Comparison of ENCODE assay signal across 8 mouse cellular contexts in the genomic region with DNA sequence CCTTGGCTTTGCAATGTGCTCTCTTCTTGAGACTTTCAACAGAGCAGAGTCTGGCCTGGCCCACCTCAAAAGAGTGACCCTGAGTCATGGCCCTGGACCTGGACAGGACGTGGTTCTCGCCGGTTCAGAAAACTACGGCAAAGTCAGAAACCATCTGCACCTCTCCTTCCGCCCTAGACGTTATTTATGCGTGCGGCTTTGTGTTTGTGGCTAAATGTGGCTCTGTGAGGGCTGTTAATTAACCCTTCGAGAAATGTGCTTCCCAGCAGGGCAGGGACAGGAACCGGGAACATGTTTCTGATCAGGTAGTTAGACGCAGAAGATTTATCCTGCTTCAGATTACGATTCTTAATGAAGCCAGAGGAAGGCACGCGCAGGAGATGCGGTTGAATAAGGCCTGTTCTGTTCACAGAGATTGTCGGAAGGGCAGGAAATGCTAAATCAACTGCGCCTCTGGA.
DNase-seq lines count a peak whose midpoint lies in the region; ATAC-seq and TF ChIP-seq lines count a peak whose summit lies in the region.

No protein-coding gene starts in this region.

- no peak for TF ChIP-seq POLR2A in spleen, adult 2 months (IDR thresholded peaks at IDR 0.05; ENCODE audit: low read depth, low read length)

- no peak for TF ChIP-seq CTCF in spleen, adult 2 months (IDR thresholded peaks at IDR 0.05; ENCODE audit: extremely low read depth, insufficient read depth, insufficient read length, insufficient replicate concordance)

- 0 out of 2 replicates have a peak overlapping the region, but pooled peaks have one; percentile 6 for H3K4me3 ChIP-seq in spleen, adult 2 months (ENCODE audit: extremely low read depth, insufficient read depth, insufficient read length)

- H3K36me3 ChIP-seq in spleen, adult 2 months (ENCODE audit: control insufficient read depth, insufficient read depth, low read length) = no peaks in the 10 kb centered on the region

- peak; percentile 27; the same call in 1 of the 2 replicates for ATAC-seq in neutrophil, adult 5-6 weeks (ENCODE audit: extremely low read depth, insufficient number of reproducible peaks, low FRiP score, poor library complexity, severe bottlenecking)
- ATAC-seq in activated CD4-positive, CD25-positive, alpha-beta regulatory T cell, adult 4 months = no peak

- 10% methylated on average over 17 of the region's 17 CpGs for WGBS in spleen, adult 2 months

- peak in 1 of 2 experiments; percentile 37 for DNase-seq in spleen, adult 2 months (ENCODE audit: low read depth in 1 of 2, low spot score in 2 of 2)
- DNase-seq in spleen, postnatal 14 days (ENCODE audit: low spot score in 2 of 2) = no peak
- peak; percentile 98 for DNase-seq in heart, adult 11 months
- peak; percentile 66 for DNase-seq in kidney, postnatal 14 days
- no peak for DNase-seq in cerebellum, adult 9-11 months
- no peak for DNase-seq in adrenal gland, adult 18-20 months (ENCODE audit: low spot score in 2 of 2)

- H3K27ac ChIP-seq in spleen, adult 2 months (ENCODE audit: insufficient read depth, low read length) = peak overlapping the region; percentile 67

- no peaks in the 10 kb centered on the region for H3K27me3 ChIP-seq in spleen, adult 2 months (ENCODE audit: control insufficient read depth, insufficient read depth, low read length)

- peaks cover 17% of the 10 kb centered on the region; the same call in 1 of the 2 replicates for H3K4me1 ChIP-seq in spleen, adult 2 months (ENCODE audit: control insufficient read depth, insufficient read depth, insufficient read length)

Comparison
In these comparisons a context has a peak if more than half of its experiments do, and no peak if none do; other contexts are left out.
1. DNase-seq: peak in heart, adult 11 months (single experiment) and kidney, postnatal 14 days (single experiment); none in spleen, postnatal 14 days (0 of 2), cerebellum, adult 9-11 months (single experiment) and adrenal gland, adult 18-20 months (0 of 2).